Mouse (Mus musculus): Measurements from ENCODE around the gene Ntn5.
A peak's percentile ranks its signal among the peaks of the same experiment; 100 is the strongest.

Gene Ntn5

GRCm38 (mm10) chr7:45725713-45726112, 41.9 kb downstream of the Ntn5 start, which contains the start of gene Spaca4:
Gene Spaca4, minus strand, starts transcription at chr7:45725813.
- DNase-seq (ENCODE audit: low read depth, low spot score): no peak

DNA sequence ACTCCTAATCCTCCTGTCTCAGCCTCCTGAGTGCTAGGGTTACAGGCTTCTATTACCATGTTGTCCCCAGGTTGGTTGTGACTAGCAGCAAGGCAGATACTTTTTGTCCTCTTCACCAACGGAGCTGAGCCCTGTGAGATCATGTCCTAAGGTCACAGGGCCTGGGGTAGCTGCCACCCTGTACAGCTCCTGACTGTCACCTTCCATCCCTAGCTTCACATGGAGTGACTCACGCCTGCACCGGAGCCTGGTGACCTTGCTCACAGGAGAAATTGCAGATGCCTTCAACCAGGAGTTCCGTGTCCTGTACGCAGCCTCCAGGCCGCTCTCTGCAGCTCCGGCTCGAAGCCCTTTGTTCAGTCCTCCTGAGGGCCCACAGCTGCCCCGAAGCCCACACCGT, 42.6 kb downstream of the Ntn5 start:
- no peak for DNase-seq (ENCODE audit: low read depth, low spot score)

GRCm38 (mm10) chr7:45727625-45728024, 43.8 kb downstream of the Ntn5 start:
- no peak for DNase-seq (ENCODE audit: low read depth, low spot score)

- DNase-seq (ENCODE audit: low read depth, low spot score): peak; percentile 58
Observed at GRCm38 (mm10) chr7:45730727-45731431, 47.1 kb downstream of the Ntn5 start.

DNA sequence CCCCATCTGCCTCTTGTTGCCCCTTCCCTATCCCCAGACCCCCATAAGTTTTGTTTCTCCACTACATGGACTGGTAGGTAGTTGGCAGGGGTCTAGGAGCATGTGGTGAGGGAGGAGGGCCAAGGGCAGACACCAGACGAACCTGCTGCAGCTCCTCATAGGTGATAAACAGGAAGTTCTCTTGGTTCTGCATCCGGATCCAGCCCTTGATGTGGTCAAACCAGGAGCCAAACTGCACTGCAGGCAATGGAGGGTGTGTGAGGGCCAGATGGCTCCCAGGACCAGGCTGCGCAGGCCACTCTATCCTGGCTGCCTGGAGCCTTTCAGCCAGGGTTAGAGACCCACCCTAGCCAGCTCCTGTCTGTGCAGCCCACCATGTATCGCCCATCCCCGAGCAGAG, 49.7 kb downstream of the Ntn5 start:
- peak; percentile 86 for DNase-seq (ENCODE audit: low read depth, low spot score)

GRCm38 (mm10) chr7:45739162-45739763, 55.4 kb downstream of the Ntn5 start:
- peak; percentile 96 for DNase-seq (ENCODE audit: low read depth, low spot score)

- peak; percentile 47 for DNase-seq (ENCODE audit: low read depth, low spot score)
Observed at GRCm38 (mm10) chr7:45739820-45740219, 56.0 kb downstream of the Ntn5 start.

DNA sequence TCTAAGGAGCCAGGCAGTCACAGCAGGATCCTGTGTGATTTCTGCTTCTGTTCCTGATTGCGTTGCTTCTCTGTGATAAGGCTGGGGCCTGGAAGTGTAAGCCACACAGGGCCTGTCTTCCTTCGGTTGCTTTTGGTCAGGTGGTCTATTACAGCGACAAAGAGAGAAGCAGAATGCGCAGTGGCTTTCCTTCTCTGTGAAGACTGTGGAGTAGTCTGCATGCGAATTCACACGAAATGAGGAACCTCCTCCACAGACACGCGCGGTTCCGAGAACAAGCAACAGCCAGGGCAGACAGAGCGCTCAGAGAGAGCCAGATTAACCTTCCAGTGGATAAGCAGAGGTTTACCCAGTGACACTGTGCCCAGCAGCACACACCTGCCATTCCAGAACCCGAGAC, 57.5 kb downstream of the Ntn5 start:
- DNase-seq (ENCODE audit: low read depth, low spot score): no peak

GRCm38 (mm10) chr7:45741777-45742176, 58.0 kb downstream of the Ntn5 start:
- DNase-seq (ENCODE audit: low read depth, low spot score): peak; percentile 88

- peak; percentile 86 for DNase-seq (ENCODE audit: low read depth, low spot score)
Observed at GRCm38 (mm10) chr7:45742338-45742737, 58.5 kb downstream of the Ntn5 start.

Measured in CD4-positive, CD25-positive, alpha-beta regulatory T cell, adult 2 months (primary cell).